Mouse (Mus musculus): ENCODE results near the gene Gm20683.
A peak's percentile ranks its signal among the peaks of the same experiment; 100 is the strongest.

- no peak for TF ChIP-seq TCF3 (IDR thresholded peaks at IDR 0.05; ENCODE audit: insufficient read length, low read depth)
- TF ChIP-seq TCF12 (IDR thresholded peaks at IDR 0.05; ENCODE audit: insufficient read depth, poor library complexity, severe bottlenecking), result no peak
- TF ChIP-seq MAX (IDR thresholded peaks at IDR 0.05; ENCODE audit: low read depth), result no peak
- TF ChIP-seq USF1 (IDR thresholded peaks at IDR 0.05; ENCODE audit: low read depth), result peak; percentile 94
- TF ChIP-seq CEBPB (IDR thresholded peaks at IDR 0.05; ENCODE audit: insufficient read depth, poor library complexity, severe bottlenecking), result no peak
- TF ChIP-seq POLR2A (IDR thresholded peaks at IDR 0.05; ENCODE audit: insufficient read length, low read depth), result peak; percentile 65
These were observed 8.9 kb downstream of the Gm20683 start for GRCm38 (mm10) chr17:25832436-25833290.
